Mouse (Mus musculus): ENCODE measurements around the gene Ruvbl1.

Gene Ruvbl1

DNA sequence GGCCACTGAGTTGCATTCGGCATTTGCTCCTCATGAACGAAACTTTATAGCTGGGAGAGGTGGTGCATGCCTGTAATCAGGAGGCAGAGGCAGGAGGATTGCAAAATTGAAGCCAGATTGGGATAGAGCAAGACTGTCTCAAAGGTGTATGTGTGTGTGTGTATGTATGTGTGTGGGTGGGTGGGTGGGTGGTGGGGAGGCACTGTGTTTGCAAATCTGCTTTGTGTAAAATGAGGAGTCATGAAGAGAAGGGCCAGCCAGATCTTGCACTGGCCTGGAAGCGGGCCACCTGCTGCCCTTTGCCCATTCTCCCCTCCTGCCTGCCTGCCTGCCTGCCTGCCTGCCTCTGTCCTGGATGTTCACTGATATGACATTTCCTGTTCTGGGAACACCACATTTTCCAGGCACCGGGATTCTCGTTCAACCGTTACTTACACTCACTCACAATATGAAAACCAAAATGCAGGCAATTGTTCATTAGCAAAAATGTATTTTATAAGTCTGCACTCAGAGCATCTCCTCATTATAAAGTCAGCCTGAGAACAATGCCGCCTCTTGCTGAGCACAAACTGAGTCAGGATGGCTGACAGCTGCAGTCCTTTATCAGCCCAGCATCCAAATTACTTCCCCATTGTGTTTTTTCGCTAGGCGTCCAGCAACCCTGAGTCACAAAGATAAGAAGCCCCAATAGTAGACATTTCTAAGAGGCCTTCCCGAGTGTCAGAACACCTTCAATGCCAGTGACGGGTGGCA, 79.6 kb downstream of the Ruvbl1 start:
- in situ Hi-C loops (cut with MboI, MseI) = no loop called here

DNA sequence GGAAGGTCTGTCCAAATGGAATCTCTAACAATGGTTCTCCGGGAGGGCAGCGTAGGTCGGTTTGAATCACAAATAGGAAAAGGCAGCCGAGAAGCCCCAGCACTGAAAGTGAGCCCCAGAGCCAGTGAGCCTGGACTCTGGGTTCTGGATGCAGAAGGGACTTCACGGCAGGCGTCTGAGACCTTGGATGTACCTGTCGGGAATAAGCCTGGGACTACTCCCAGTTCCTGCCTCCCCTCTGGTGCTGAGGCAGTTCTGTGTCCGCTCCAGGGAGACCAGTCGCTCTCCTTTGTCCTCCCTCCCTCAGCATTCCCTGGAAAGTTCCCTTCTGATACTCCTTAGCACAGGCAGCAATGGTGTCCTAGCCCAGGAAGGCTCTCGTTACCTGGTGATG, 80.2 kb downstream of the Ruvbl1 start:
- in situ Hi-C loops (cut with MboI, MseI) = no loop called here

All from T-helper 2 cell (primary cell).